Mouse (Mus musculus) splenic B cell, adult 2 months (primary cell): ENCODE measurements around the gene N4bp3.

Experiments used
- DNase-seq: peaks from one replicate; pipeline ENCODE4 v3.0.0-alpha.2; 2011; ENCODE audit warnings: low read depth, low spot score
- H3K27me3 ChIP-seq: 2 replicates; pipeline ENCODE4 v1.6.1; 2012; ENCODE audit warnings: mild to moderate bottlenecking, low read length, moderate library complexity, mixed read lengths; ENCODE audit not compliant: control insufficient read depth, poor library complexity, insufficient read depth, severe bottlenecking
- H3K36me3 ChIP-seq: 2 replicates; pipeline ENCODE4 v1.6.1; 2012; ENCODE audit warnings: mild to moderate bottlenecking, low read length, moderate library complexity, mixed read lengths; ENCODE audit not compliant: control insufficient read depth, poor library complexity, insufficient read depth, severe bottlenecking

Gene N4bp3

DNA sequence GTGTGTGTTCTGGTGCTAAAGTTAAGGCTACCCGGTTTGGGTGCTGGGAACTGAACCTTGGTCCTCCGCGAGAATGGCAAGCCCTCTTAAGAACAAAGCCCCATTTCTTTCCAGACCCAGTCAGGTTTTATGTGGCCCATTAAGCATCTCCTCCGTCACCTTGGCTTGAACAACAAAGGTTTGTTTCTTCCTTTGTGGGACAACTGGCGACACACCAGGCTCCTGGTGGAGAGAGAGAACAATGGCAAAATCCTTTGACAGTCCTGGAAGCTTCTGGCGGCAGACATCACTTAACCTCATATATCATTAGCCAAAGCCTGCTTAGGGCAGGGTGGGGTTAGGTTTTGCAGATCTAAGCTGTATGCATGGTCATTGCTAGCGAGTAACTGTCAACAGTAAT is 12.0 kb upstream of the N4bp3 start:
- Histone ChIP-seq H3K36me3 (no peaks in the 10 kb centered on the region), H3K27me3 (no peaks in the 10 kb centered on the region)
- no peak for DNase-seq

DNA sequence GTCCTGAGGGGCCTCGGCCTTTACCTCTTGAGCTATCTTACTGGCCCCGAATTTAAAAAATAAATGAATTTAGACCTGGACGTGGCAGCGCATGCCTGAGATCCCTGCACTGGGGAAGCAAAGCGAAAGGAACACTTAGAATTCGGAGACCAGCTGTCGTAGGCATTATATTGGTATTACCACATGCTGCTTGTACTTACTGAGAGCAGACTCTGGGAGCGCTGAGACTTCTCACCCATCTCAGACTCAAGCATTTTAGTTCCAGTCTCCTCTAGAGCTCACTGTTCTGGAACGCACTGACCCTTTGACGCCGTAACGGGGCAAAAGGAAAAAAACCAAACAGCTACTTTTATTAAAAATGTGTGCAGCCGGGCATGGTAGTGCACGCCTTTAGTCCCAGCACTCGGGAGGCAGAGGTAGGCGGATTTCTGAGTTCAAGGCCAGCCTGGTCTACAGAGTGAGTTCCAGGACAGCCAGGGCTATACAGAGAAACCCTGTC is 11.3 kb upstream of the N4bp3 start:
- H3K36me3 ChIP-seq: no peaks in the 10 kb centered on the region
- H3K27me3 ChIP-seq: no peaks in the 10 kb centered on the region
- no peak for DNase-seq

DNA sequence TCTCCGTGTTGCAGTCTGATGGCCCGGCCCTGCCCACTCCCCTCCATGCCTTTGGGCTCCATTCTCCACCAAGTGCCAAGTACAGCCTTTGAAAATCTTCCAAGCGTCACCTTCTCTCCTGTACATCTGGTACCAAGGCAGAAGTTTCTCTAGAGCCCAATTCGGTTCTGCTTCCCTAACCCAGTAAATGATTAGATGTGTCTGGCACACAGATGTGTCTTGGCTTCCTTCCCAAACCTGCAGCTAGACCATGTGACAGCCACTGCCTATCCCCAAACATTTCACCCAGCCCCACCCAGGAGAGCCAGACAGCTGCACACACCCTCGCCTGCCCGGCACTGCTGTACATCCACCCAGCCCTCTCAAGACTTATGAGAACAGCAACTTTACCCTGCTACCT is 8.1 kb upstream of the N4bp3 start:
- H3K36me3 ChIP-seq: peaks cover 2% of the 10 kb centered on the region; the same call in 1 of the 2 replicates
- DNase-seq: no peak
- no peaks in the 10 kb centered on the region for H3K27me3 ChIP-seq

DNA sequence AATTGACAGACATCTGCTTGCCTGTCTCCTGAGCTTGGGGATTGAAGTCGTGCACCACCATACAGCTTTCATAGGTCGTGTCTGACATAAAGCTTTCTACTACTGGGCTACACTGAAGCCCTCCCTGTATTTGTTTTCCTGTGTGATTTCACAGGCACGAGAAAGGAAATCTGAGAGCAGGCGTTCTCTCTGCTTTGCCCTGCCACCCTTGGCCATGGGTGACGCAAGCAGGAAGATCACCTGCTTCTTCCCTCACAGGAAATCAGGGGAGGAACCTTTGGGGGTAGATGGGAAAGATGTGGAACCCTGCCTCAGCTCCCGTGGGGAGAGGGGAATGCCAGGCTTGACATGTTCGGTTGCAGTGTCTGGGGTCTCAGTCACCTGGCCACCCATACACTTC is 7.6 kb upstream of the N4bp3 start:
- Histone ChIP-seq H3K27me3 (no peaks in the 10 kb centered on the region), H3K36me3 (peaks cover 2% of the 10 kb centered on the region; the same call in 1 of the 2 replicates)

DNA sequence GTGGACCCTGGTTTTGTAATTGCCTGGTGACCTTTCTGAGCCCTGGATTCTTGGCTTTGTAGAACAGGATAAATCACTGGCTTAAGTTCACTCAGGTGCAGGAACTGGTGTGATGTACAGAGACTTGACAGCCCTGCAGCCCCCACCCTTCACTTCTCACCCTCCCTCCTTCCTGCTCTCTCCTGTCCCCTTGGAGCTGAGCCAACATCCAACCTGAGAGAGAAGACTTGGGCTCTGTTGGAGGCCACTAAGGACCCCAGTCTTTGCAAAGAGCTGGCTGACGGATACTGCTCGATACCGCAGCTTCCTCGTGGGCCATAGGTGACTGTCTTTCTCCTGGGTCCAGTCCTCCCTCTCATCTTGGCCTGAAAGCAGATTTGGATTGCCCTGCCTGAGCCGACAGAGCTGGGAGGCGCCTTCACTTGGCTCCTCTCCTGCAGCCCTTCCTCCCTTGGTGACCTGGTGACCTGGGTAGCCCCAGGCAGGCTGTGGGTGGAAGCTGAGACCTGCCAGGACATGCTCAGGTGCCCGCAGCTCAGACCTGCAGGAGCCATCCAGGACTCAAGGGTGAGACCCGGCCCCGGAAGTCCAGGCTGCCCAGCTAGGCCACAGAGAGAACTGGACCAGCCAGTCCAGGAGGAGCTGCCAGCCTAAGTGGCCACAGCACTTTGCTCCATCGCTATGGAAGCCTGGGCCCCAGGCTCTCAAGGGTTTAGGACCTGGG is 6.3 kb upstream of the N4bp3 start:
- Histone ChIP-seq H3K36me3 (peaks cover 2% of the 10 kb centered on the region; the same call in 1 of the 2 replicates), H3K27me3 (no peaks in the 10 kb centered on the region)
- DNase-seq: no peak

More for the DNA sequence above, 7.6 kb upstream of the N4bp3 start:
- DNase-seq: no peak

DNA sequence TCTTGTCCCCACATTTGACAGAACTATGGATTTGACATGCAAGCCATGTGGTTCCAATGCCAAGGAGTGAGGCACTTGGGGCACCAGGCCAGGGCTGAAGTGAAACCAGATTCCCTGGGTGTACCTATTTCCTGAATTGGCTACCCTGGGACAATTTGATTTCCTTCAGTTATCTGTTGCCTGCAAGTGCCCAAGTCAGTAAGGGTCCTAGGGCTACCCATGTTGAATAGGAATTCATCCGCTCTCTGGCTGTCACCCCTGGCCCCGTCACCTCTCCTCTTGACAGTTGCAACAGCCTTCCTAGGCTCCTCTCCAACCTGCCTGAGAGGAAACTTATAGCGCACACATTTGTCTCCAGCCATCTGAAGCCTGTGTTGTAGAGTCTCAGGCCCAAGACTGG is 4.2 kb upstream of the N4bp3 start:
- H3K27me3 ChIP-seq: no peaks in the 10 kb centered on the region
- DNase-seq: no peak

DNA sequence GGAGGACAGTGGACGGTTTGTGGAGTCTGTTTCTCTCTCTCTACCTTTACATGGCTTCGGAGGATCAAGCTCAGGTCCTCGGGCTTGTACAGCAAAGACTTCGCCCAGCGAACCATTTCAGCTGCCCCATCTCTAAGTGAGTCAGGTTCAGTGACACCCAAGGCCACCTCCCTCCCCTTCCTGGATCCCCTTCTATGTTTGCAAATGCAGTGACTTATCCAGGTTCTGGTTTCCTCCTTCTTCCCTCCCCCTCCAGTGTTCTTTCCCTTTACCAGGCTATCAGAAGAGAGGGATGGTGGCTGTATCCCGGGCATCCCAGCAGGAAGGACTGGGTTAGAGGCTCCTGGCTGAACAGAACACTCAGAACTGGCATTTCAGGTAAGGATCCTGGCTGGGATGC is 3.1 kb upstream of the N4bp3 start:
- Histone ChIP-seq H3K36me3 (peaks cover 2% of the 10 kb centered on the region; the same call in 1 of the 2 replicates), H3K27me3 (no peaks in the 10 kb centered on the region)
- no peak for DNase-seq

More for the DNA sequence above, 4.2 kb upstream of the N4bp3 start:
- peaks cover 2% of the 10 kb centered on the region; the same call in 1 of the 2 replicates for H3K36me3 ChIP-seq

DNA sequence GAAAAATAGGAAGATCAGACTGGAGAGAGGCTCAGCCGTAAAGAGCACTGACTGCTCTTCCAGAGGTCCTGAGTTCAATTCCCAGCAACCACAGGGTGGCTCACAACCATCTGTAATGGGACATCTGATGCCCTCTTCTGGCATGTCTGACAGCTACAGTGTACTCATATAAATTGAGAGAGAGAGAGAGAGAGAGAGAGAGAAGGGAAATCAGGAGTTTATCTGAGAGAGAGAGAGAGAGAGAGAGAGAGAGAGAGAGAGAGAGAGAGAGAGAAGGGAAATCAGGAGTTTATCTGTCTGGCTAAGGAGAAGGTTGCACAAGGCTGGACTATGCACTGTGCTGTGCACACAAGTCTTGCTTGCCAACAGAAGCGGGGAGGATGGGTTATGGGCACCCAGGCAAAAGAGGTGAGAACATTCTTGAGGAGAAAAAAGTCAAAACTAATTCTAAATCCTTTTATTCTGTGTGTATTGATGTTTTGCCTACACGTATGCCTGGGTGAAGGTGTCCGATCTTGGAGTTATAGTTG is 2.3 kb upstream of the N4bp3 start:
- Histone ChIP-seq H3K27me3 (no peaks in the 10 kb centered on the region), H3K36me3 (peaks cover 2% of the 10 kb centered on the region; the same call in 1 of the 2 replicates)
- DNase-seq: no peak

DNA sequence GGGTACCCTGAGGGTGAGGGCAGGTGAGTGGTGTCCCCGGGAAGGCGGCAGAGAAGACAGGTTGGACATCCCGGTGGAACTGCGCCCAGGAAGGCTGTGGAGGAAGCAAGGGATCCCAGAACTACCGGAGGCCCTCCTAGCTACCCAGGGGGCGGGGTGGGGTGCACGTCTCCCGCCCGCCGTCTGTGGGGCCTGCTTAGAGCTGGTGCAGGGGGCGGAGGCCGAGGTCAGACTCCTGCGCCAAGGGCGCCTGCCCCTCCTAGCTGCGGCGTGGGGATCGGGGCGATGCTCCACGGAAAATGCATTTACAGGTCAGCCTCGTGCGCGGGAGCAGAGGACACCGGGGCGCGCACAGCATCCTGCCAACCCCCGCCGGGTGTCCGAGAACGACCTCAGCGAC is 381 bp downstream of the N4bp3 start:
- no peak for DNase-seq
- no peaks in the 10 kb centered on the region for H3K27me3 ChIP-seq

DNA sequence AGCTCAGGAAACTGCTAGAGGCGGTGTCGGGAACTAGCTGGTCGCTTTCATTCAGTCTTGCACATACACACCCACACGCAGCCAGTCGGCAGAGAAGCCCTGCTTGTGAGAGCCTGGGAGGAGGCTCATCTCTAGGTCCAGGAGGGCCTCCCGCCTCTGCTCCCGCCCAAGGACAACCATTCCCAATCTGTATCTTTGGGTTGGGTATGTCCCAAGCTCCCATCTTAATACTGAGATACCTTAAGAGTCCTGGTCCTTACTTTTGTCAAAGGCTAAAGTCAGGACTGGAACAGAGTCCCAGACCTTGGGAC is 798 bp downstream of the N4bp3 start:
- Histone ChIP-seq H3K36me3 (no peaks in the 10 kb centered on the region; the same call in 1 of the 2 replicates), H3K27me3 (no peaks in the 10 kb centered on the region)
- DNase-seq: peak; percentile 44

More for the DNA sequence above, 381 bp downstream of the N4bp3 start:
- H3K36me3 ChIP-seq: no peaks in the 10 kb centered on the region; the same call in 1 of the 2 replicates

DNA sequence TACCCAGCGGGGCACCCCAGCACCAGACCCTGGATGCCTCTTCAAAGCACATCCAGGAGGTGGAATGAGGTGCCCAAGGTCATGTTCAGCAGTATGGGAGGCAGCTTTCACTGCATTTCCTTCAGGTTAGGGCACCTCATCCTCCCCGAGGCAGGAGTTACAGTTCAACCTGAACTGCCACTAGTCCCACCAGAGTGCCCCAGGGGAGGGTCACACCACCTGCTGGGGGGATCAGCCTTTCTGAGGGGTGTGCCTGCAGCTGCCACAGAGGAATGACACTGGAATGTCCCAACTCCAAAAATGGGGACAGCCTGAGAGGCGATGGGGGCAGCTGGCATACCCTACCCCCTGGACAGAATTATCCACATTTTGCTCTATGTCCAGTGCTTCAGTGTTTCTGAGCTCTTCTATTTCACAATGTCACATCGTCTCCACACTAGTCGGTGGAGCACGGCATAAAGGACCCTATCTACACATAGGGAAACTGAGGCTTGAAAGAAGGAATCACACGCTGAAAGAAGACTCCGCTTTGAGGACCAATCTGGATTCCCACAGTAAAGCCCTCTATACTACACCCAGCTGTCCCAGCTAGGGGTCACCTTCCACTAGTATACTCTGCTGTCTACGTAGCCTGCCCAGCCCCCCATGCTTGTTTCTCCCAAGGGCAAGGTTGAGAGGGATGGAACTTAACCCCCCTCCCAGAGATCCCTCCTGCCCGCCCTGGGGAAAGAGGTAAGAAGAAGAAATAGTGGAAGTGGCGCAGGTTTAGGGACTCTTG is 1.3 kb downstream of the N4bp3 start:
- H3K27me3 ChIP-seq: no peaks in the 10 kb centered on the region
- no peak for DNase-seq
- no peaks in the 10 kb centered on the region; the same call in 1 of the 2 replicates for H3K36me3 ChIP-seq

DNA sequence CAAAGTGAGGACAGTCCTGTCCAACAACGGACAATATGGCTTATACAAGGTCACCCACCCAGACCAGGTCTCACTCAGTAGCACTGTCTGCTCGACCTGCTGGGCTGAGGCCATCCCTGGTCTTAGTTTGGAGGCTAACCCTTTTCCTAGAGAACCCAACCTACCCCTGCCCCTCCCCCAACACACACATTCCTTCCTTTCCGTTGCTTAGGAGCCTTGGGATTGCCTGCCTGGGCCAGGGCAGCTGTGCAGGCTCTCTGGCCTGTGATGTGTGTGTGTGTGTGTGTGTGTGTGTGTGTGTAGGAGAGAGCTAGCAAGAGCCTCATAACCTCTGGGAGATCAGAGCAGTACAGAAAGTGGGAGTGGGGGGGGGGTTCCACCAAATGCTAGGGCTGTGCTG is 2.1 kb downstream of the N4bp3 start:
- Histone ChIP-seq H3K27me3 (no peaks in the 10 kb centered on the region), H3K36me3 (no peaks in the 10 kb centered on the region; the same call in 1 of the 2 replicates)
- no peak for DNase-seq

DNA sequence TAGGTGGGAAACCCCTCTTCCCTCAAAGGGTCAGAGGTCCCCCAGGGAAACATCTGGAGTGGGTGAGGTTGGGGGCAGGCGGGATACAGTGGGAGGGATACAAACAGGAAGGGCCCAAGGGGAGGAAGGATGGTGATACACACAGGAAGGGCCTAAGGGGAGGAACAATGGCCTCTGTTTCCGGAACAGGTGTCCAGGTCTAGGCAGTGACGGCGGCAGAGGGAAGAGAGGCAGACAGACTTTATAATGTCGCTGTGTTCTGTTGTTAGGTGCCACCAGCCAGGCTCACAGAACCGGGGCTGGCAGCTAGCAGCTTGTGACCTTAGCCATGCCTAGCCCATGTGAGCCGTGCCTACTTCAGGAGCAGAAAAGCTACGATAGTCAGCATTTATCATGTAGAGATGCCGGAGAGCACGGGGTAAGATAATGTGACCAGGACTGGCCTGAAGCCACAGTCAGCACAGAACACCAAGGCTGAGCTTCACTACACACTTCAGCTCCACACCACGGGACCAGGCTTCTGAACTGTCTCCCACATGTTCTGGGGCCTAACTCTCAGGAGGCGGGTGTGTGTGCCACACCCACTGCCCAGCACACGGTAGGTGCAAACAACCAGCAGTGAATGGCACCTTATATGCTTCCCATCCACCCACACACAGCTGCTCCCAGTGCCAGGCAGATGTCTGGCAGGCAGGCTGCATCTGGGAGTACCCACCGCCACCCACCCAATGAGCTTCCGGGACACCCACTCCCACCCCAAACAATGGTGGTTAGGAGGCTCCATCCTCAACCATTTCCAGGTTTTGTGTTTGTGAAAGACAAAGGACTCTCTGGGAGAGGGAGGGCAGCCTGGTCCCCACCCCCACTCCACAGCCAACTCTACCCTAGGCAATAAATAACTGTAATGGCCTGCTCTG is 3.6 kb downstream of the N4bp3 start:
- peak; percentile 55 for DNase-seq
- Histone ChIP-seq H3K36me3 (no peaks in the 10 kb centered on the region; the same call in 1 of the 2 replicates), H3K27me3 (no peaks in the 10 kb centered on the region)

DNA sequence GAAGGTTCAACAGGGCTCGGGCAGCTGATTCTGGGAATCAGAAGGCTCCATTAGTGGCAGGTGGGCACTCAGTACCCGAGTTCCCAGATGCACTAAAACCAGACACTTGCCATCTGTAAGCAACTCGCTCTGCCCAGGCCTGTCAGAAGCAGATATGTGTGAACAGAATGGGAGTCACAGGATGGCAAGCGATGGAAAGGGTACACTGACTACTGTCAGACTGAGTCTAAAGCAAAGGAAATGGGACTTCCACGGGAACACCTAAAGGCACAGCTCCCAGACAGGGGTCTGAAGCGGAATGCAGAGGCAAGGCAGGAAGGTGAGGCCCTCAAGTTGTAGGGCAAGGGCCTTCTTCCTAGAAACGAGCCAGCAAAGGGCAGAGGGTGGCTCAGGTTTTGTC is 4.4 kb downstream of the N4bp3 start:
- Histone ChIP-seq H3K27me3 (no peaks in the 10 kb centered on the region), H3K36me3 (no peaks in the 10 kb centered on the region; the same call in 1 of the 2 replicates)
- no peak for DNase-seq
